Mouse (Mus musculus) T-cell, adult 2 months (primary cell): ENCODE data around the gene Olfr1442.
"Not testable (repeated sequence)": the region's sequence is repeated elsewhere in the genome, so short reads cannot be mapped to it uniquely, and the experiment has no call there.

ENCODE experiments used
- DNase-seq: peaks from one replicate; pipeline ENCODE4 v3.0.0; 2022; ENCODE audit warnings: low spot score

Olfr1442 gene

DNA sequence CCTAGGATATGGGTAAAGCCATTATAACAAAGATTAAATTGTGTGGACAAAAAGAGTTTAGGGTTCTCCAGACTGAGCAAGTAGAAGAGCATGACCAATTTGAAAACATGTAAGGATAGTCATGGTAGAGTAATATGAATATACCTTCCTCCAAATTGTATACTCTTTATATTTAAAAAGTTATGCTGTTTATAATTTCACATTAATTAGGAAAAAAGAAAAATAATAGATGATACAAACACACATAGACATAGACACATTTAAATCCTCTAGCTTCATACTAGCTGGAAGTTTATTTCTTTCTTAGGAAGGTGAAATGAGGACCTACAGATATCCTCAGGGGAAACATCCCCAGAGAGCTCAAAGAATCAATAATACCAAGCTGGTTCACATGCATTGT lies at the start of gene Olfr1442:
TSS of gene Olfr1442 (plus strand) at position 301 of the 400 bp plus-strand sequence.
- DNase-seq: no peak

DNA sequence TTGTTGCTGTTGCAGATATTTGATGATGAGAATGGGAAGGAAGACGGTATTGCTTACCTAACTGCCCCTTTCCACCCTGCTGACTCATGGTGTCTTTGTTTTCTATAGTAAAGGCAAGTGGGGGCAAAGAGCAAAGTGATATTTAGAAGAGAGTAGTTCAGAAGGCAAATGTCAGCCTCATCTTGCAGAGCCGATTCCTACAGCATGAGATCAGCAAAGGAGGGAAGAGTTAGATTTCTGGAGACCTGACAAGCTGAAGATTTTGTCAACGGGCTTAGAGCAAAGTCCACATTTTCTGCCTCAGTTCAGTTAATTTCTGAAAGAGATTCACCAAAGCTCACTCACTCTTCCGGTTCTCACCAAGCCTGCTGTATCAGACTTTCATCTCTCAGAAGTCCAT lies 37.1 kb upstream of the Olfr1442 start, which contains the start of gene Glyat:
TSS of gene Glyat (plus strand) at position 133 of the 400 bp plus-strand sequence.
- DNase-seq: no peak

DNA sequence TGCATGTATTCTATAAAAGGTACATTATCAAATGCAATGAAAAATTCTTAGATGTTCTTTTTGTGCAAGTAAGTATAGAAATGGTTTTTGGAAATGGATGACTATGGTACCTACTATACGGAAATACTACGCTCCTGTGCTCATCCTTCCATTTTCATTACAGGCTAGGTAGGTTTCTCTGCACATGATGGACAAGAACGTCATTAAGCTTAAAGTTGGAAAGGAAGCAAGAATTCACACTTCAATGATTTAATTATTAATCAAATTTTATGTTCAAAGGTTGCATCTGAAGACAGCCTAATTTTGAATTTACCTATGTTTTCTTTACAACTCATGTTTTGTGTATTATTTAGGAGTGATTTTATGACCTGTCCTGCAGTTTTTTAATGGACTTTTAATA lies 36.0 kb upstream of the Olfr1442 start:
- DNase-seq: no peak

DNA sequence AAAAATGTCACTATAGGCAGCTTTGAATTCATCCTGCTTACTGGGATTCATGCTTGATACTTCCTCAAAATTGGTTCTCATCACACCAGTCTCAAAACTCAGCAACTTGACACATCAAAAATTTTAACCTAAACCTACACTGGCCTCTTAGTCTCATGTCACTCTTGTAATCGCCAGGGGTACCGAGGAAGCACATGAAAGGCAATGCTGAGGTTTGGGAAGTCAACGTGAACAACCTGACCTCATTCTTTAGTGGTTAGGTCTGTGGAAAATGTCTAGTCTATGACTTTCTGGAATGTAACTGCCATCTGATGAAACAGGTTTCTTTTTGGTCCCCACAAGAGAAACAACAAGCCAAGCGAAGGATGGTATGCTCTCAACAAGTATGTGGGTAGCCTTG lies 35.3 kb upstream of the Olfr1442 start:
- no peak for DNase-seq

DNA sequence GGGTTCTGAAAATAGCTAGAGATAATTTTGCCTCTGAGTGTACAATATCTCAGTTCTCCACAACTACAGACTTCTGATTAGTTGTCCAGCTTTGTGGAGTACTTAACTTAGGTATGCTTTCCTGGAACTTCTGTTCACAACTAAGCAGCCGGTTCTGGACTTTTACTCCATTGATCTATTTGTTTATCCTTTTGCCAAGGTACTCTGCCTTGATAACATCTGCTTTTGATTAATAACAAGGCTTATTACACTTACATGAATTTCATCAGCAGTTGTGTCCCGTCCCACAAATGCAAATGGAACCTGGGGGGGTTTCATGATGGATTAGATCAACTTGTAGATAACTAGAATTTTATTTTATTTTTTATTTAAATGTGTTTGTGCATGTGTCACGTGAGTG lies 33.4 kb upstream of the Olfr1442 start:
- no peak for DNase-seq

DNA sequence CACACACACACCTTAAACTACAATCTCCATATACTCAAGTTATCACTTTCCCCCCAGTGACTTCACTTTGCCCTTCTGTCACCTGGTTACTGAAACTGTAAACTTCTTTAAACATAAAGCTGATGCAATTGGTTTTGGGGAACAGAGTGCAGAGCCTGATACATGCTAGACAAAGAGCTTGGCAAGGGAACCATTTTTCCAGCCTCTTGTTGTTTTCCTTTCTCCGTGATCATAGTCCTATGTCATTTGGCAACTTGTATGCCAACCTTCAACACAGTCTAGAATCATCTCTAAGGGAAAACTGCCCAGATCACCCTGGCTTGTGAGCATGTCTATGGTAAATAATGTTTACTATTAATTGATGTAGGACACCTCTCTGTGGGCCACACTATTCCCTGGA lies 32.2 kb upstream of the Olfr1442 start:
- DNase-seq: no peak

DNA sequence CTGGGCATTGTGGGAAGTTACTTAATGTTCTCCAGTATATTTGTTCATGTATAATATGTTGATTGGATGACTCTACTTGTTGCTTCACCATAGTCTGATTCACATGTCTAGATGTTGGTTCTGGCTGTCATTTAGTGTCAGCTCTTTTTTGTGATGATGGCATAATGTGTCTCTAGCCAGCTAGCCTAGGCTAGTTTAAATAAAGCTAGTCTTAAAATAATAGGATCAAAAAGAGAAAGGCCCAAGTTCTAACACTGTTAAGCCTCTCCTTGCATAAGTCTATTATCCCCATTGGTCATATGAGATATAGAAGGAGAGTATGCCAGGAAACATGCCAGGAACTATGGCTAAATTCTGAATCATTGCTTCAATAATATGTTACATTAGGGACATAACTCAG lies 20.7 kb upstream of the Olfr1442 start:
- DNase-seq: no peak

DNA sequence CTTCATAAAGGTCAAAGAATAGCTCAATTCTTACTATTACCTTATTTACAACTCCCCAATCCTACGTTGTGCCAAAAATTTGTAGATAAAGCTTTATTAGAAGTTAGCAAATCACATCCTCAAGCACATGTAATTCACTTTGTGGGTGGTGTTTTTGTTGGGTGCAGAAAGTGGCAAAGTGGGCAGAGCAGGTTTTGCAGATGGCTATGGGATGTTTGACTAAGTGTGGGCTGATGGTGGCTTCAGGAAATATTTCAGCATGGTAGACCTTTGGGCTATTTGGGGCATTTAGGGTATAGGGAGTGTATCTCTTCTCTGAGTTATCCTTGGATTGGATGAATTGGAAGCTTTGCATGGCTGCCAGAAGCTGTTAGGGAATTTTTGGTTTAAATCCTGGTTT lies 4.1 kb upstream of the Olfr1442 start:
- DNase-seq: no peak

DNA sequence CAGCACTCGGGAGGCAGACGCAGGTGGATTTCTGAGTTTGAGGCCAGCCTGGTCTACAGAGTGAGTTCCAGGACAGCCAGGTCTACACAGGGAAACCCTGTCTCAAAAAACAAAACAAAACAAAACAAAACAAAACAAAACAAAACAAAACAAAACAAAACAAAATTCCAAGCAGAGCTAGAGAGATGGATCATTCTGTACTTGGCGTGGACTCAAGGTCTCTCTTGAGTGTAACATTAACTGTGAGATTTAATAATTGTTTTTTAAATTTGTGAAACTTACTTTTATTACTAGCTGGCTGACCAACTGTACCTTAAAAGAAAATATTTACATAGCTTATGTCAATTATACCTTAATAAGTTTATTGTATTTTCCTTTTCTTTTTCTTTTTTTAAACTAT lies 1.6 kb upstream of the Olfr1442 start:
- DNase-seq: not testable (repeated sequence)

DNA sequence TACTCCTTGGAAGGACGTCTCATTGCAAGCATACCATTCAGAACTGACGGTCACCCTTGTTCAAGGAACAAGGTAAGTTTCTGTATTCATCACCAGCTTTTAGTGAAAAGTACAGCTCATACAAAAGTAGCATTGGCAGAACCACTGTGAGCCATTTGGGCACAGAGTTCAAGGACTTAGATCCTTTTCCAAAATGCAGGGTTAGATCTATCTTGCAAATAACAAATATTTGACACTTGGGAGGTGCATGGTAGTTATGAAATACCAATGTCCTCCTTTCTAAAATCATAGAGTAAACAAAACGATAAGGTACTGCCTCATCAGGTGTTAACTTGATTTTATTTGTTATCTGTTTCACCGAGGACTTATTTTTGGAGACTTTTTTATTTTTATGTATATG lies 812 bp downstream of the Olfr1442 start:
- no peak for DNase-seq

DNA sequence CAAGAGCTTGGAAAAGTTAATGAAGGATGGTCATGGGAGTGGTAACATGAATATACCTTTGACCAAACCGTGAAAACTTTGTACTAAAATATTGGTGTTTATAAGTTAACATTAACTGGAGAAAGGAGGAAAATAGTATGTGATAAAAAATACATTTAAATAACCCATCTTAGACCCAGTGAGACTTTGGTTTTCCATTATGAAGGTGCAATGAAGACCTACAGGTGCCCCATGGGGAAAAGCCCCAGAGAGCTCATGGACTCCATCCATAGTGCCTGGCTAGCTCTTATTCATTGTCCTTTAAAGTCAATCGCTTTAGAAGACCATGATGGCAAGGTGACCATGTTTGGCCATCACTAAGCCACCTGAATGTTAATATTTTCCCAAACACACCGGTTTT lies 7.6 kb downstream of the Olfr1442 start, which contains the start of gene Olfr1443:
TSS of gene Olfr1443 (plus strand) at position 301 of the 400 bp plus-strand sequence.
- DNase-seq: no peak

DNA sequence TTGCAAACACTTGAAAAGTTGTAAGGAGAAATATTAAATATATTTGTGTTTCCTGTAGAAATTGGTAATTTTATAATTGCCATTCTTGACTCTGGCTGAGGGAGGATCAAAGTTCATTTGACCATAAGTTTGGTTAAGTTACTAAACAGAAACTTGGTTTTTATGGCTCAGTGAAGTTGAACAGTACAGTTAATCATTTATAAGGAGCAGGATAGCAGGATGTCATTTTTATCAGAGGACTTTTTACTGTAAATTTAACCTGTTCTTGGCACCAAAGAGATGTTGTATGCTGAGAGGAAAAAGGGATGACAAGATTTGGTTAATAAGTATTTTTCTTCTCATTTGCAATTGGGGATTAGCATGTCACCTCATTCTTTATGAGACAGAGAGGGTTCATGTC lies 14.4 kb downstream of the Olfr1442 start:
- DNase-seq: no peak

DNA sequence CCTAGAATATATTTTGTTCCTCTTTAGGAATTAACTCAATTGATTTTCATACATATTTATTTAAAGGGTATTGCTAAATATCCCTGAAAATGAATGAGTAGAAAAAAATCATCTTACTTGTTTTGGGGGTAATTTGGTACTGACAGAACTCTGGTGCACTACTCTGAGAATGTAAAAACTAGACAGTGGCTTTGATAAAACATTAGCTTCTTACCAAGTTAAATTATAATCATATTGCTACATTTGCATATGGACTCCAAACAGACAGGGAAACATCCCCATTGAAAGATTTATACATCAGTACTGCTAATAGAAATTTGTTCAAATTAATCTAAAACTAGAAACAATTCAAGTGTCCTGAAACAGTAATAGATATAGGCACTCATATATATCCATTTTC lies 15.0 kb downstream of the Olfr1442 start:
- no peak for DNase-seq

DNA sequence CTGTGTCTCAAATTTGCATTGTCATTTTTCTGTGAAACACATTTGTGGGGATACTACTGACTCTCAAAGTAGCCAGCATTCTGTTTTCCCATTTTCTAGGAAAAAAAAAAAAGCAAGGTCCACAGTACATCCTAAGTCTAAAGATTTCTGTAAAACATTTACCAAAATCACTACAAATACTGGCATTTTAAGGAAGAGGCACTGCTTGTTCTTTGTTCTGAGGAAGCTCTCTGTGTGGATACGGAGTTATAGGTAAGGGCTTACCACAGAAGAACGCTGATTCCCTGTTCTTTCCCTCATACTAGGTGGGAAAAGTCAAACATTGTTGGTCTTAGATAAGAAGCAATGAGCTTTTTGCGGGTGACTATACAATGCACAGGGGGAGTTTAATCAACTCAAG lies 25.4 kb downstream of the Olfr1442 start, which contains the start of gene Keg1:
TSS of gene Keg1 (plus strand) at position 197 of the 400 bp plus-strand sequence.
- no peak for DNase-seq

DNA sequence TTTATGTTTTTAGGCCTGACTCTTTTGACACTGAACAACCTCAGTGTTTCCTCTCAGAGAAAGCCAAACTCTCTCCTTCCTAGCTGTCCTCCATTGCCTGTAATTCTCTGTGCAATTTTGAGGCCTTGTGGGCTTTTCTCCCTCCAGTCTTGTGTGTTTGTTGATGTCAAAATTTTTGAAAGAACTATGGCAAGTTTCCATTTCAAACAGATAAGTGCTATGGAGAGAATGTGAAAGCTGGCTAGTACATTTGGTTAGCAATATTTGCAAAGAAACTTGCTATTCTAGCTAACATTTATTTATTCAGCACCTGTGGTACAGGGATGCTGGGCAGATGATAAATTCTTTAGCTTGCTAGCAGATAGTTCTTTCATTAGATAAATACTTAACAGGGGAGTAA lies 26.0 kb downstream of the Olfr1442 start:
- no peak for DNase-seq

DNA sequence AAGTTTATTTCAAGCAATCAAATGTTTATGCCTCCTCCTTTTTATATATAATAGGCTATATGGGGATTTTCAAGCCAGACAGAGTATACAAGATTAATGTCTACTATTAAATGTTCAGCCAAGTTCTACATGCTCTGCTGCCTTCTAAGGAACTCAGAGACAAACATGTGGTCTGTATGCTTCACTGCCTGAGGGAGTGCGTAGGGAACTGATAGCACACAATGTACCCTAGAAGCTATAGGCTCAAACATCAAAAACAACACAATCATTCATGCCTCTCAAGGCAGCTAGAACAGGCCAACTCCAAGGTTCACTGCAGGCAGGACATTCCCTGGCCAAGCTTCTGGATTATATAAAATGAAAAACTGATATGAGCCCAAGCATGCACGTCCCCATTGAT lies 38.2 kb downstream of the Olfr1442 start:
- no peak for DNase-seq

DNA sequence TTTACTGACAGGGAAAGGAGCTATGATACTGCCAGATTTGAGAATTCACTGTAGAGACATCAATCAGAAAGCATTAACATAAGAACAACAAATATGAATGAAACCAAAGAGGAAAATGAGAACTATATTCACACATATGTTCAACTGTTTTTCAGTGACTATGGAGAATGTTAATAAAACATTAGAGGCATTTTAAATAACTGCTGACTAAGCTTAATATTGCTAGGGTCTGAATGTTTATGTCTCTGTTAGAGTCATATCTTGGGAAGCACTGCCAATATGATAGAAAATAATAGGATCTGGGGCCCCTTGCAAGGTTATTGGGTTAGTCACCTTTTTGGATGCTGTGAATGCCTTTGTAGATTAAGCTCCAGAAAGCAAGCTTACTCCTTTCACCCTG lies 38.7 kb downstream of the Olfr1442 start:
- DNase-seq: no peak

DNA sequence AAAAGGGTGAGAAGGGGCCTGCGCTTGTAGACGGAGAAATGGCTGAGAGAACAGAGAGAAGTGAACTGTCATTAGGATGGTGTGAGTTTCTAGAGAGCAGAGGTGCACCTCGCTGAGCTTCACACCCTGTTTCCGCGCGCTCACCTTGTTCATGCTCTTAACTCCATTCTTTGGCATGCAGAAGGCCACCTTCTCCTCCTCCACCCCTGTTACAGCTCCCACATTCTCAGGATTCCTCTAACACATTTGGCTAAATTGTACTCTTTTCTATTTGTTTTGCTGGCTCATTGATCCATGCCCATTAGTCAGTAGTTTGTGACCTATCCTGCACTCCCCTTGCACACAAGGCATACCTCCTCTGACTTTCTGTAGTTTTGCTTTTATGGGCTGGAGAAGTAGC lies 49.0 kb downstream of the Olfr1442 start:
- no peak for DNase-seq

DNA sequence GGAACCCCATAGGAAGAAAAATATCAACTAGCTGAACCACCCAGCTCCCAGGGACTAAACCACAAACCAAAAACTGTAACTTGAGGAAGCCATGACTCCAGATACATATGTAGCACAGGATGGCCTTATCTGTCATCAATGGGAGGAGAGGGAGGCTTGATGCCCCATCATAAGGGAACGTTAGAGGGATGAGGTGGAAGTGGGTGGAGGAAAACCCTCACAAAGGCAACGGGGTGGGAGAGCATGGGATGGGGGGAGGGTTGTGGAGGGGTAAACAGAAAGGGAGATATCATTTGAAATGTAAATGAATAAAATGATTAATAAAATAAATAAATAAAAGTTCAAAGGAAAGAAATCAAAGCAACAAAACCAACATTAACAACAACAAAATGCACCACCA lies 50.2 kb downstream of the Olfr1442 start:
- no peak for DNase-seq

DNA sequence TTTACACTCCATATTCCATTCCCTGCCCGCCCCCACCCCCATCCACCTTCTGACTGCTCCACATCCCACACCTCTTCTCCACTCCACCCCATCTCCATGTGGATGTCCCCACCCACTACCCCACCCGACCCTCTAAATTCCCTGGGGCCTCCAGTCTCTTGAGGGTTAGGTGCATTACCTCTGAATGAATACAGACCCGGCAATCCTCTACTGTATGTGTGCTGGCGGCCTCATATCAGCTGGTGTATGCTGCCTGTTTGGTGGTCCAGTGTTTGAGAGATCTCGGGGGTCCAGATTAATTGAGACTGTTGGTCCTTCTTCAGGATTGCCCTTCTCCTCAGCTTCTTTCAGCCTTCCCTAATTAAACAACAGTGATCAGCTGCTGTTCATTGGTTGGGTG lies 50.7 kb downstream of the Olfr1442 start:
- not testable (repeated sequence) for DNase-seq

DNA sequence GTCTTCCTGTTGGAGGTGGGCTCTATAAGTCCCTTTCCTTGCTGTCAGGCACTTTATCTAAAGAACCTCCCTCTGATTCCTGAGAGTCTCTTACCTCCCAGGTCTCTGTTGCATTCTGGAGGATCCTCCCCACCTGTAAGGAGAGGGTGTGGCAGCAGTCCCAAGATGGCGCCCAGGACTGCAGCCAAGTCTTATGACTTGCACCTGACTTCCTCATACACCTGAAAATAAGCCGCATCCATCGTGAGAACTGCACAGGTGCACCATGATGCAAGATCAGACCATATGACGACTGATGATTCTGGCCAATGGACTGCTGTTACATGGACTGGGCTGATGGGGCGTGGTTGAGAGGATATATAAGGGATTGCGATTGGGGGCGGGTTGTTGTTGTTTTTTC lies 51.4 kb downstream of the Olfr1442 start:
- not testable (repeated sequence) for DNase-seq

DNA sequence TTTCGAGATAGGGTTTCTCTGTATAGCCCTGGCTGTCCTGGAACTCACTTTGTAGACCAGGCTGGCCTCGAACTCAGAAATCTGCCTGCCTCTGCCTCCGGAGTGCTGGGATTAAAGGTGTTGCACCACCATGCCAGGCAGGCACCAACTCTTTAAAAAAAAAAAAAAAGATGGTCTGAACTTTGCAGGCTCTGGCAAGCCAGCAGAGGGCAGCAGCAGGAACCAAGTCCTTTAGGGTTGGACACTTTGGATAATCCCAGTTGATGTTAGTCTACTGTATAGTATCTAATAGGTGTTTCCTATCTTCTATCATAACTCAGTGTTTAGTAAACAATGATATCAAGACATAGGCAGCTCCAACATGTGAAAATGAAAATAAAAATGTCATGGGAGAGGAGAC lies 52.1 kb downstream of the Olfr1442 start:
- peak; percentile 5 for DNase-seq

DNA sequence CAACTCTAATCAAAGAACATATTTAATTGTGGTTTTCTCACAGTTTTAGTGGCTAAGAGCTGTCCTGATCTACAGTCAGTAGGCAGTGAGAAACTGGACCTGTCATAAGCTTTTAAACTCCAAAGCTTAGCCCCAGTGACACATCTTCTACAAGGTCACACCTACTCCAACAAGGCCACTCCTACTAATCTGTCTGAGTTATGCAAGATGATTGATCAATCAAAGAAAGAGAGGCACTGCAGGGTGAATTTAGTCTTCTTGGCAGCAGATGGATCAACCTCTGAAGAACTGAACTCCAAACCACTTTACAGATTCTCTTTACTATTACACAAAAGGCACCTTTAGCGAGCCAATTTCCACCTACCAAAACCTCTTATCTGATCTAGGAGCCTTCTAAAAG lies 55.6 kb downstream of the Olfr1442 start:
- DNase-seq: no peak
